Mouse (Mus musculus) brain, embryonic 14.5 days (tissue): ENCODE results near the gene Mrpl53.

Source experiments
- CTCF ChIP-seq: fragments of 200-500 bp; IDR thresholded peaks from 2 replicates; pipeline ENCODE4 v1.5.1; 2012; ENCODE audit warnings: inconsistent platforms, mild to moderate bottlenecking, moderate library complexity, borderline replicate concordance; ENCODE audit not compliant: insufficient read depth, insufficient read length; ENCODE audit errors: extremely low read depth
- POLR2A ChIP-seq: fragments of 200-500 bp; IDR thresholded peaks from 2 replicates; pipeline ENCODE4 v1.6.1; 2012; ENCODE audit warnings: mild to moderate bottlenecking, inconsistent platforms, borderline replicate concordance; ENCODE audit not compliant: poor library complexity, insufficient read depth, insufficient read length, severe bottlenecking; ENCODE audit errors: extremely low read depth

DNA sequence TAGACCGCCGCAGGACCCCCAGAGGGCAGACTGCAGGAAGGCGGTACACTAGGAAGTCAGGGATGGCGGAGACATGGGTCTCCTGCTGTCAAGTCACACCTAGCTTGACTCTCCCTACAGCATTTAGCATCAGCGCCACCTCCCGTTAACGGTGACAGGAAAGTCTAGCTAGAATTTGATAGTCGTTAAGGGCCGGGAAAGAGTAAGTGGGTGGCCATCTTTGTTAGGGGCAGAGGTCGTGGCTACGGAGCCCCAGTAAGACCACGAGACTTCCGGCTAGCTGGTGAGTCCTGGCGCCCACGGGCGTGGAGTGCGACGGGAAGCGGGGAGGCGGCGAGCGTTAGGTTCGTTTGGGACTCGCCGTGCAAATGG is 7.5 kb upstream of the Mrpl53 start, which contains the start of the genes Ccdc142 and Gm42688:
- TF ChIP-seq CTCF (peak; percentile 41; the same call in 1 of the 2 replicates), POLR2A (peak; percentile 8; the same call in 1 of the 2 replicates)
